In the genomic region with DNA sequence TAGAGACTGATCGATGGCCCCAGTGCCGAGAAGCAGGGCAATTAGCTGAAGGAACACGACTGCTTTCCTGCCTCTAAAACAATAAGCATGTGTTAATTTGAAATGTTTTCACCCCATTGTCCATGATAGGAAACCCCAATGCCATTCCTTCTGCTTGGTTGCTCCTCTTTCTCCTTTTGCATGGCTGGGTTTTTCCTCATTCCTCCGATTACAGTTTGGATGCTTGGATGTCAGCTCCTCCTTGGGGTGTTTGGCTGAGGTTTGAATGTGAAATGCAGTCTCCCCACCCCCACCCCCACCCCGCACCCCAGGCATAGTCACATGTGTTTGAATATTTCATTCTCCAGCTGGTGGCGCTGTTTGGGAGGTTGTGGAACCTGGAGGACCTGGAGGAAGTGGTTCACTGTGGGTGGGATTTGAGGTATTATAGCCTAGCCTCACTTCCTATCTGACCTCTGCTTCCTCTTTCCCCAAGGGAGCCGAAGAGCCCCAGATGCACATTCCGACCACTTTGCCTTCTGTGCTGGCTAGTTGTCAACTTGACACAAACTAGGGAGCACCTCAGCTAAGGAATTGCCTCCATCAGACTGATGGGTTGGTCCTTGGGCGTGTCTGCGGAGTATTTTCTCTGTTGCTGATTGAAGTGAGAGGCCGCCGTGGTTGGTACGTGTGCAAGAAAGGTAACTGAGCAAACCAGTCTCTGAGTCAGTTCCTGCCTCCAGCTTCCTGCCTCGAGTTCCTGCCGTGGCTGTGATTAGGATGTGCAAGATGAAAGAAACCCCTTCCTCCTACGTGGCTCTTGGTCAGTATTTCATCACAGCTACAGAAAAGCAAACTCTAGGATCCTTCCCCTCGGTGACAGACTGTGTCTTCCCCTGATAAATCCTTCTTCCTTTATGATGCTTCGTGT, we compare ENCODE assay signal across 25 mouse cellular contexts.
DNase-seq lines count a peak whose midpoint lies in the region; ATAC-seq lines count a peak whose summit lies in the region.
"Had no signal": no experiment of that assay in that cellular context is flagged by ENCODE, and none has a peak within 500 bp of the region (broad histone marks: within the 10 kb centered on the region; RNA-seq: fewer than 3 reads in every experiment).

No protein-coding gene starts in this region.

- intact Hi-C loops in left cerebral cortex, postnatal 14 days (cut with DNase I) = no loop called here

- H3K4me2 ChIP-seq in forebrain, embryonic 14.5 days (ENCODE audit: low read length) = no peak overlapping the region
- no peak overlapping the region for H3K4me2 ChIP-seq in forebrain, embryonic 15.5 days (replicated peaks)
- H3K4me2 ChIP-seq: embryonic facial prominence, embryonic 13.5 days; forebrain, embryonic 13.5 days; heart, embryonic 13.5 days; midbrain, embryonic 13.5 days; neural tube, embryonic 13.5 days had no signal

- H3K36me3 ChIP-seq in forebrain, embryonic 14.5 days (ENCODE audit: control insufficient read depth, insufficient read depth, low read length) = no peaks in the 10 kb centered on the region
- no peaks in the 10 kb centered on the region for H3K36me3 ChIP-seq in forebrain, embryonic 15.5 days
- H3K36me3 ChIP-seq: embryonic facial prominence, embryonic 13.5 days; heart, embryonic 13.5 days; midbrain, embryonic 13.5 days; neural tube, embryonic 13.5 days had no signal

- H3K9me3 ChIP-seq in forebrain, embryonic 14.5 days (replicated peaks; ENCODE audit: control insufficient read depth, low read length) = no peaks in the 10 kb centered on the region
- no peaks in the 10 kb centered on the region for H3K9me3 ChIP-seq in forebrain, embryonic 15.5 days
- H3K9me3 ChIP-seq: embryonic facial prominence, embryonic 13.5 days; forebrain, embryonic 13.5 days; heart, embryonic 13.5 days; midbrain, embryonic 13.5 days; neural tube, embryonic 13.5 days had no signal

- H3K27ac ChIP-seq in forebrain, embryonic 14.5 days (ENCODE audit: low read depth, low read length) = no peak overlapping the region
- no peak overlapping the region for H3K27ac ChIP-seq in forebrain, embryonic 15.5 days (replicated peaks)
- H3K27ac ChIP-seq: embryonic facial prominence, embryonic 13.5 days; forebrain, embryonic 13.5 days; heart, embryonic 13.5 days; kidney, postnatal 0 days; left cerebral cortex, adult 2 months; neural tube, embryonic 13.5 days; stomach, postnatal 0 days had no signal

- ATAC-seq in forebrain, embryonic 14.5 days = no peak
- no peak for ATAC-seq in forebrain, embryonic 15.5 days (replicated peaks)
- ATAC-seq: forebrain, embryonic 13.5 days; lung, postnatal 0 days; midbrain, embryonic 13.5 days had no signal

- peak; percentile 20 for DNase-seq in forebrain, embryonic 14.5 days (ENCODE audit: low spot score)
- DNase-seq in A20 (ENCODE audit: low read depth, low spot score) (peak; percentile 40), R1 (ENCODE audit: low read depth, low spot score) (peak; percentile 71)
- DNase-seq in retina, embryonic 14.5 days (ENCODE audit: low spot score) = peak; percentile 75
- no peak for DNase-seq in left cerebral cortex, postnatal 14 days (ENCODE audit: low spot score in 2 of 2)
- no peak for DNase-seq in lung, adult 18-20 months
- DNase-seq: adrenal gland, adult 2 months; cerebellum, adult 18-20 months; cerebellum, postnatal 25 days; heart, adult 18-20 months; heart, postnatal 14 days; kidney, adult 18-20 months; layer of hippocampus, adult 9-11 months; thymus, adult 2 months; thymus, postnatal 4 days had no signal

- H3K4me1 ChIP-seq in forebrain, embryonic 14.5 days (ENCODE audit: control insufficient read depth, insufficient read depth, low read length) = peaks cover 4% of the 10 kb centered on the region; the same call in 1 of the 2 replicates
- H3K4me1 ChIP-seq in forebrain, embryonic 15.5 days = peaks cover 6% of the 10 kb centered on the region
- H3K4me1 ChIP-seq: embryonic facial prominence, embryonic 13.5 days; heart, embryonic 13.5 days had no signal

- WGBS in forebrain, embryonic 14.5 days = 60% methylated on average over 18 of the region's 18 CpGs
- 65% methylated on average over 18 of the region's 18 CpGs for WGBS in forebrain, embryonic 15.5 days

- H3K27me3 ChIP-seq in forebrain, embryonic 14.5 days (replicated peaks; ENCODE audit: control insufficient read depth, insufficient read depth, low read length) = no peaks in the 10 kb centered on the region
- H3K27me3 ChIP-seq in forebrain, embryonic 15.5 days = no peaks in the 10 kb centered on the region
- H3K27me3 ChIP-seq: embryonic facial prominence, embryonic 13.5 days; forebrain, embryonic 13.5 days; midbrain, embryonic 13.5 days; neural tube, embryonic 13.5 days had no signal

- no peak overlapping the region for H3K9ac ChIP-seq in forebrain, embryonic 14.5 days (ENCODE audit: low read length)
- no peak overlapping the region for H3K9ac ChIP-seq in forebrain, embryonic 15.5 days (replicated peaks)
- H3K9ac ChIP-seq: embryonic facial prominence, embryonic 13.5 days; forebrain, embryonic 13.5 days; heart, embryonic 13.5 days; midbrain, embryonic 13.5 days; neural tube, embryonic 13.5 days had no signal

- no peak overlapping the region for H3K4me3 ChIP-seq in forebrain, embryonic 14.5 days (ENCODE audit: low read depth, low read length)
- no peak overlapping the region for H3K4me3 ChIP-seq in forebrain, embryonic 15.5 days
- H3K4me3 ChIP-seq: embryonic facial prominence, embryonic 13.5 days; forebrain, embryonic 13.5 days; heart, embryonic 13.5 days; left cerebral cortex, adult 2 months; midbrain, embryonic 13.5 days; neural tube, embryonic 13.5 days had no signal

Comparison
In these comparisons a context has a peak if more than half of its experiments do, and no peak if none do; other contexts are left out.
1. DNase-seq: peak in forebrain, embryonic 14.5 days (single experiment), A20 (single experiment), R1 (single experiment) and retina, embryonic 14.5 days (single experiment); none in left cerebral cortex, postnatal 14 days (0 of 2) and lung, adult 18-20 months (0 of 2).